Mouse (Mus musculus): ENCODE measurements around the gene Myo9b. TPM values are rescaled to one million over a fixed set of nuclear protein-coding genes. Genes with fewer than 3 reads are reported as not detected.
"Not testable (repeated sequence)": the region's sequence is repeated elsewhere in the genome, so short reads cannot be mapped to it uniquely, and the experiment has no call there.

Myo9b gene
- polyA plus RNA-seq, 1 experiment from 2014 or later = 15.5 TPM

DNA sequence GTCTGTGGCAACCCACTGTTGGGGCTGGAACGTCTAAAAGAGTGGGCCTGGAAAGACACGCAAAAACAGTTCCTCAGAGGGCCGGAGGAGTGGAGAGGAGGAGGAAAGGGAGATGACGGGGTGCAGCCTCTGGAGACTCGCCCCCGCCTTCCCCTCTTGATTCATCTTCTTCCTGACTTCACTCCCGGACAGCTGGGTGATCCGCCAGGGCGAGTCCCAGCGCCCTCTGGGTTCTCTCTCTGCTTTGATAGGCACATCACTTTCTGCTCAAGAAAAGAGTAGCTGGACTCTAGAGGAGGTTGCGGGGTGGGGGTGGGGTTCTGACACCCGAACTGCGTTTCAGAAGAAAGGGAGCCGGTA is 617 bp downstream of the Myo9b start:
- Histone ChIP-seq H3K27me3 (ENCODE audit: control insufficient read depth, insufficient read depth, low read depth, low read length) (no peaks in the 10 kb centered on the region), H3K4me3 (ENCODE audit: low read depth, low read length) (peak overlapping the region; percentile 88), H3K36me3 (ENCODE audit: control insufficient read depth, insufficient read depth, low read length) (peaks cover 2% of the 10 kb centered on the region; the same call in 1 of the 2 replicates), H3K4me2 (ENCODE audit: low read length) (peak overlapping the region; percentile 91), H3K4me1 (ENCODE audit: control insufficient read depth, insufficient read depth, low read length) (peaks cover 18% of the 10 kb centered on the region), H3K9ac (ENCODE audit: low read depth, low read length) (peak overlapping the region; percentile 84), H3K27ac (ENCODE audit: low read length) (peak overlapping the region; percentile 76), H3K9me3 (replicated peaks; ENCODE audit: control insufficient read depth, low read length, poor library complexity, severe bottlenecking) (no peaks in the 10 kb centered on the region)
- under 1% methylated on average over 14 of the region's 14 CpGs for WGBS
- ATAC-seq = no peak; the same call in 1 of the 2 replicates

DNA sequence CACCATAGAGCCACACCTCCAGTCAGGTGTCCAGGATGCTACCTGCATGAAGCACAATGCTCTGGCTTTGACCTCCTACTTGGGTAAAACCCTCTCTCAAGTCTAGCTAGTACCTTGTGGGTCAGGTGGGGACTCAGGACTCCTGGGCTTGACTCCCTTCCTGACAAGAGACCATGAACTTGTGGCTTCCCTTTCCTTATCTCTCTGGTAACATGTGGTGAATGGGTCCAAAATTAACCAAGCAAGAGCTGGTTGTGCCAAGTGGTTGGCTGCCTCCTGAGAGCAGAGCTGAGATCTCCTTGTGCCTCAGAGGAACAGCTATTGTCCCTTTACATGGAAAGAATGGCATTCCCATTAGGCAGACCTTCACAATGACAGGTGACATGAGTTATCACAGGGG is 2.0 kb downstream of the Myo9b start:
- no peaks in the 10 kb centered on the region for H3K27me3 ChIP-seq (ENCODE audit: control insufficient read depth, insufficient read depth, low read depth, low read length)
- H3K9me3 ChIP-seq (replicated peaks; ENCODE audit: control insufficient read depth, low read length, poor library complexity, severe bottlenecking) = no peaks in the 10 kb centered on the region
- no peak overlapping the region for H3K4me3 ChIP-seq (ENCODE audit: low read depth, low read length)
- H3K4me1 ChIP-seq (ENCODE audit: control insufficient read depth, insufficient read depth, low read length) = peaks cover 18% of the 10 kb centered on the region
- ATAC-seq = no peak
- no peak overlapping the region for H3K27ac ChIP-seq (ENCODE audit: low read length)
- no peak overlapping the region for H3K4me2 ChIP-seq (ENCODE audit: low read length)
- H3K36me3 ChIP-seq (ENCODE audit: control insufficient read depth, insufficient read depth, low read length) = peaks cover 2% of the 10 kb centered on the region; the same call in 1 of the 2 replicates
- H3K9ac ChIP-seq (ENCODE audit: low read depth, low read length) = no peak overlapping the region

DNA sequence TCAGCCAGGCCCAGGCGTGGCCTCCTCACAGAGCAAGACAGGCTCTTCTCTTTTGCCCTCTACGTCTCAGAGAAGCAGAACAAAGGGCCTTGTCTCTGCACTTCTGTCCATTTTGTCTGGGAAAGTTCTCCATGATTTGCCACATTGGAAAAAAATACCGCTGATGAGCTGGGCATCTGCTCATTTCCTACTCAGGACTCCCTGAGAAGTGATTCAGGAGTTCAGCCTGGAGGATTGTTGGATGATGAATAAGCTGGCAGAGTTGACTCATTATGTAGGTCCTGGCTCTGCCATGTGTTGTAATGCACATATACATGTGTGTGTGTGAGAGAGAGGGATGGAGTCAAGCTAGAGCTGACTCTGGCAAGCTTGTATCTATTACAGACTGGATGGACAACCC is 3.7 kb downstream of the Myo9b start:
- no peak overlapping the region for H3K4me2 ChIP-seq (ENCODE audit: low read length)
- H3K36me3 ChIP-seq (ENCODE audit: control insufficient read depth, insufficient read depth, low read length) = peaks cover 2% of the 10 kb centered on the region; the same call in 1 of the 2 replicates
- no peaks in the 10 kb centered on the region for H3K27me3 ChIP-seq (ENCODE audit: control insufficient read depth, insufficient read depth, low read depth, low read length)
- no peaks in the 10 kb centered on the region for H3K9me3 ChIP-seq (replicated peaks; ENCODE audit: control insufficient read depth, low read length, poor library complexity, severe bottlenecking)
- H3K9ac ChIP-seq (ENCODE audit: low read depth, low read length) = no peak overlapping the region
- 92% methylated on average over 3 of the region's 3 CpGs for WGBS
- peaks cover 18% of the 10 kb centered on the region for H3K4me1 ChIP-seq (ENCODE audit: control insufficient read depth, insufficient read depth, low read length)
- no peak for ATAC-seq
- no peak overlapping the region for H3K27ac ChIP-seq (ENCODE audit: low read length)
- no peak overlapping the region for H3K4me3 ChIP-seq (ENCODE audit: low read depth, low read length)

DNA sequence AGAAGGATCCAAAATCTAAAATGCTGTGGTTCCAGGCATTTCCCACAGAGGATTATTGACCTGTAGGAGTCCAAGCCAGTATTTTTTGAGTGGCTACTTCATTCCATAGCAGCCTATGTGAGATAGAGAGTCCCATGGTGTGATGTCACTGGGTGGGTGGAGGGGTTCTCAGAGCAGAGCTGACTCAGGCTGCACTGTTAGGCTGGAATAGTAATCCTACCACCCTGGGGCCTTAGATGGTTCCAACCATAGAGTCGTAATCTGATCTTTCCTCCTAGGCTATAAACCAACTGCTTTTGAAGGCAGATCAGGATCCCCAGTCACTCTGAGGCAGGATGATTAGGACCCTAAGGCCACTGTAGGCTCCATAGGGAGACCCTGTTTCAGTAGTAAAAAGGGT is 6.9 kb downstream of the Myo9b start:
- not testable (repeated sequence) for H3K27ac ChIP-seq (ENCODE audit: low read length); H3K4me2 ChIP-seq (ENCODE audit: low read length); H3K36me3 ChIP-seq (ENCODE audit: control insufficient read depth, insufficient read depth, low read length); H3K9me3 ChIP-seq (replicated peaks; ENCODE audit: control insufficient read depth, low read length, poor library complexity, severe bottlenecking); ATAC-seq; H3K27me3 ChIP-seq (ENCODE audit: control insufficient read depth, insufficient read depth, low read depth, low read length); H3K9ac ChIP-seq (ENCODE audit: low read depth, low read length); H3K4me3 ChIP-seq (ENCODE audit: low read depth, low read length); H3K4me1 ChIP-seq (ENCODE audit: control insufficient read depth, insufficient read depth, low read length)
- WGBS = 92% methylated on average over 1 of the region's 1 CpGs

DNA sequence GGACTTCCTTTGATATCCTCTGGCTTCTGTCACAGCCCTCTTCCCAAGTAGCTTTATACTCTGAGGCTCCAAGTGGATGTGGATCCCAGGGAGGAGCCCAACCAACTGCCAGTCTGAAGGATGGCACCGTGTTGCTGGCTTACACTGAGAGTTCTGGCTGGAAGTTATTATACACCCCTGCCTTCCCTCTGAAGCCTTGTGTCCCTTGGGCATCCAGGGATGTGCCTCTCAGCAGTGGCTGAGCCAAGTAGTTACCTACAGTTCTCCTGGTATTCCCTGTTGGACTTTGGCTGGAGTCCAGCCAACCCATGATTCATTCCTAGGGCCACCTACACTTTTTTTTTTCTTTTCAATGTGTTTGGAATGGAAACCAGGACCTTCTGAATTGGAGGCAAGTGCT is 9.2 kb downstream of the Myo9b start:
- not testable (repeated sequence) for ATAC-seq; H3K4me1 ChIP-seq (ENCODE audit: control insufficient read depth, insufficient read depth, low read length); H3K9me3 ChIP-seq (replicated peaks; ENCODE audit: control insufficient read depth, low read length, poor library complexity, severe bottlenecking); H3K36me3 ChIP-seq (ENCODE audit: control insufficient read depth, insufficient read depth, low read length); H3K4me2 ChIP-seq (ENCODE audit: low read length); H3K4me3 ChIP-seq (ENCODE audit: low read depth, low read length); H3K9ac ChIP-seq (ENCODE audit: low read depth, low read length); H3K27me3 ChIP-seq (ENCODE audit: control insufficient read depth, insufficient read depth, low read depth, low read length); H3K27ac ChIP-seq (ENCODE audit: low read length)
- 77% methylated on average over 1 of the region's 1 CpGs for WGBS

DNA sequence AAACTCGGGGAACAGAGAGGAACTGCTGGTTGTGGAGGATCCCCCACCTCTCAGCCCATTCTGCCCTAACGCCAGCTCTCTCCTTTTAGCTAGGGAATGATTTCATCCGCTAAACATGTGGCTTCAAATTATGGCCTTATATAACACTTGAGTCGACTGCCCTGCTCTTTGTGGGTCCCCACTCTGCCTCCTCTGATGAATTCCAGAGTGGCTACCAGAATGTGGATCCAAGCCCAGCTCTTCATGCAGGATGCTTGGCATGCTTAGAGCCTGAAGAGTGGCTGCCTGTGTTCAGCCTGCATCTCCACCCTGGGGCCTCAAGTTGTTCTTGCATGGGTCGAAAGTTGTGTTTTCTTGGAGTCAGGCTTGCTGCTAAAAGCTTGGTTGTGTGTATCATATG is 10.1 kb downstream of the Myo9b start:
- Histone ChIP-seq H3K27me3 (ENCODE audit: control insufficient read depth, insufficient read depth, low read depth, low read length) (no peaks in the 10 kb centered on the region), H3K9ac (ENCODE audit: low read depth, low read length) (no peak overlapping the region), H3K27ac (ENCODE audit: low read length) (no peak overlapping the region), H3K4me3 (ENCODE audit: low read depth, low read length) (no peak overlapping the region), H3K36me3 (ENCODE audit: control insufficient read depth, insufficient read depth, low read length) (no peaks in the 10 kb centered on the region), H3K4me2 (ENCODE audit: low read length) (no peak overlapping the region), H3K9me3 (replicated peaks; ENCODE audit: control insufficient read depth, low read length, poor library complexity, severe bottlenecking) (no peaks in the 10 kb centered on the region), H3K4me1 (ENCODE audit: control insufficient read depth, insufficient read depth, low read length) (no peaks in the 10 kb centered on the region)
- ATAC-seq = no peak
- 75% methylated on average over 5 of the region's 5 CpGs for WGBS

DNA sequence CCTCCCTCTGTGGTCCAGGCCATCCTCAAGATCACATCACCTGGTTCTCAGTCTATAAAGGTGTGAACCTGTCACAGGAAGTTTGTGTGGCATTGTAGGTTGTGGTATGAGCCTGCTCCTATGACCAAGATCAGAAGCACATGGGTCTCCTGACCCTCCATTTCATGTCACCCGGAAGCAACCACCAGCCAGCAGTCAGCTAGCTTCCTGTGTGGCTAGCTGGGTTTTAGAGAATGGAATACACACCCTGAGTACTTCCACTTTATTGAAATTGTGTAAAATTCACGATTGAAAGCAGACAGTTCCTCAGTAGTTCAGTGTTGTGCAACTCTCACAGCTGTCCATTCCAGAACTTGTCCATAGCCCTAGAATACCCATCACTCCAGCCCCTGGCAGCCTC is 13.7 kb downstream of the Myo9b start:
- ATAC-seq; H3K9me3 ChIP-seq (replicated peaks; ENCODE audit: control insufficient read depth, low read length, poor library complexity, severe bottlenecking); H3K36me3 ChIP-seq (ENCODE audit: control insufficient read depth, insufficient read depth, low read length); H3K27ac ChIP-seq (ENCODE audit: low read length); H3K4me1 ChIP-seq (ENCODE audit: control insufficient read depth, insufficient read depth, low read length); H3K4me3 ChIP-seq (ENCODE audit: low read depth, low read length); H3K27me3 ChIP-seq (ENCODE audit: control insufficient read depth, insufficient read depth, low read depth, low read length); H3K4me2 ChIP-seq (ENCODE audit: low read length); H3K9ac ChIP-seq (ENCODE audit: low read depth, low read length): not testable (repeated sequence)
- WGBS = 84% methylated on average over 2 of the region's 2 CpGs

DNA sequence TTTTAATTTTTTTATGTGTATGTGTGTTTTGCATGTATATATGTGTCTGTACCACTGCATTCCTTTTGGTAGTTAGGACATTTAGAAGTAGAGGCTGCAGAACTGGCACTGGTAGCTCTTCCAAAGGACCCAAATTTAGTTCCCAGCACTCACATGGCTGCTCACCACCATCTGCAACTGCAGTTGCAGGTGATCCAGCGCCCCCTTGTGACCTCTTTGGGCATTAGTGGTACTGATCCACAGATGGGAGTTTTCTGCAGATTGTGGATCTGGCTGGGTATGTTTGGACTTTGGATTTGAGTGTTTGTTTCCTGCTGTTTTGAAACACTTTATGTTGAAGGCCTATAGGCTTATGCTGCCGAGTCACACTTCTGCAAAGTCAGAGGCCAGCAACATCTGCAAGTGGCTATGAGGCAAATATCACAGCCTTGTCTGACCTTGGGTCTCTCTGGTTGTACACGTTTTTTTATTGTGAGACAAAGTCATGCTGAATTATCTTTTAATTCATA is 16.0 kb downstream of the Myo9b start:
- no peak for ATAC-seq
- no peak overlapping the region for H3K4me2 ChIP-seq (ENCODE audit: low read length)
- no peaks in the 10 kb centered on the region for H3K9me3 ChIP-seq (replicated peaks; ENCODE audit: control insufficient read depth, low read length, poor library complexity, severe bottlenecking)
- H3K4me1 ChIP-seq (ENCODE audit: control insufficient read depth, insufficient read depth, low read length) = no peaks in the 10 kb centered on the region
- no peak overlapping the region for H3K4me3 ChIP-seq (ENCODE audit: low read depth, low read length)
- H3K9ac ChIP-seq (ENCODE audit: low read depth, low read length) = no peak overlapping the region
- no peaks in the 10 kb centered on the region for H3K27me3 ChIP-seq (ENCODE audit: control insufficient read depth, insufficient read depth, low read depth, low read length)
- no peak overlapping the region for H3K27ac ChIP-seq (ENCODE audit: low read length)
- H3K36me3 ChIP-seq (ENCODE audit: control insufficient read depth, insufficient read depth, low read length) = peaks cover 8% of the 10 kb centered on the region
- WGBS = 55% methylated on average over 3 of the region's 3 CpGs

DNA sequence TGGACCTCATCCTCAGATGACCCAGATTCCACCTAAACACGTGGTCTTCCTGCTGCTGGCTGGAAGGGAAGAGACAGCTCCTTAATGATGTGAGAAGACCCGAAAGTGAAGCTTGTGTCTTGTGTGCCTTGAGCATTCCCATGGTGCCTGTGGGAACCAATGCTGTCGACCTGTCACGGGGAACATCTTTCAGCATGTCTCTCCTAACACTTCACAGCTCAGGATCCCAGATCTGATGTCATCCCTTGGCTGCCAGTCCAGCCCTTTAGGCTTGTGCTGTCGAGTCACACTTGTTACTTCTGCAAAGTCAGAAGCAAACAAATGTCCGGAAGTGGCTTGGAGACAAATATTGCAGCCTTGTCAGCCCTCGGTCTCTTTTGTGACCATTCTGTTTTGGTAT is 16.6 kb downstream of the Myo9b start:
- no peak for ATAC-seq
- no peak overlapping the region for H3K27ac ChIP-seq (ENCODE audit: low read length)
- no peak overlapping the region for H3K4me2 ChIP-seq (ENCODE audit: low read length)
- H3K9me3 ChIP-seq (replicated peaks; ENCODE audit: control insufficient read depth, low read length, poor library complexity, severe bottlenecking) = no peaks in the 10 kb centered on the region
- 88% methylated on average over 7 of the region's 7 CpGs for WGBS
- H3K27me3 ChIP-seq (ENCODE audit: control insufficient read depth, insufficient read depth, low read depth, low read length) = no peaks in the 10 kb centered on the region
- no peak overlapping the region for H3K9ac ChIP-seq (ENCODE audit: low read depth, low read length)
- peaks cover 8% of the 10 kb centered on the region for H3K36me3 ChIP-seq (ENCODE audit: control insufficient read depth, insufficient read depth, low read length)
- no peaks in the 10 kb centered on the region for H3K4me1 ChIP-seq (ENCODE audit: control insufficient read depth, insufficient read depth, low read length)
- no peak overlapping the region for H3K4me3 ChIP-seq (ENCODE audit: low read depth, low read length)

DNA sequence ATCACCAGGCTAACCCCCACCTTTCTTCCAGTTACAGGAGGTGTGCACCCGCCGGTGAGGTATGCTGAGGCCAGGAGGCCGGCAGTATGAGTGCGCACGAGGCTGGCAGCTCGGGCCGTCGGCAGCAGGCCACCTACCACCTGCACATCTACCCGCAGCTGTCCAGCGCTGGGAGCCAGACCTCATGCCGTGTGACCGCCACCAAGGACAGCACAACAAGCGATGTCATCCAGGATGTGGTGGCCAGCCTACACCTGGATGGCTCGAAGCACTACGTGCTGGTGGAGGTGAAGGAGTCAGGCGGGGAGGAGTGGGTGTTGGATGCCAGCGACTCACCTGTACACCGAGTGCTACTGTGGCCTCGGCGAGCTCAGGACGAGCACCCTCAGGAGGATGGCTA is 17.7 kb downstream of the Myo9b start:
- H3K27ac ChIP-seq (ENCODE audit: low read length) = no peak overlapping the region
- no peak overlapping the region for H3K4me3 ChIP-seq (ENCODE audit: low read depth, low read length)
- H3K9ac ChIP-seq (ENCODE audit: low read depth, low read length) = no peak overlapping the region
- H3K4me1 ChIP-seq (ENCODE audit: control insufficient read depth, insufficient read depth, low read length) = no peaks in the 10 kb centered on the region
- H3K4me2 ChIP-seq (ENCODE audit: low read length) = no peak overlapping the region
- ATAC-seq = no peak
- no peaks in the 10 kb centered on the region for H3K9me3 ChIP-seq (replicated peaks; ENCODE audit: control insufficient read depth, low read length, poor library complexity, severe bottlenecking)
- no peaks in the 10 kb centered on the region for H3K27me3 ChIP-seq (ENCODE audit: control insufficient read depth, insufficient read depth, low read depth, low read length)
- peaks cover 8% of the 10 kb centered on the region for H3K36me3 ChIP-seq (ENCODE audit: control insufficient read depth, insufficient read depth, low read length)
- 96% methylated on average over 21 of the region's 21 CpGs for WGBS
